Mouse (Mus musculus): ENCODE measurements around the gene Trp53rkb. TPM values are rescaled to one million over a fixed set of nuclear protein-coding genes. Genes with fewer than 3 reads are reported as not detected.

Trp53rkb gene
- polyA plus RNA-seq, 1 experiment from 2014 or later, result 3.2 TPM

- Histone ChIP-seq H3K9me3 (ENCODE audit: control insufficient read depth, low read length) (no peaks in the 10 kb centered on the region), H3K27me3 (ENCODE audit: control insufficient read depth, insufficient read depth, low read length) (no peaks in the 10 kb centered on the region), H3K9ac (ENCODE audit: low read length) (no peak overlapping the region), H3K4me1 (ENCODE audit: control insufficient read depth in 2 of 2, insufficient read depth in 2 of 2, low read length in 2 of 2) (peaks cover 19 to 38% of the 10 kb centered on the region in 2 experiments), H3K36me3 (ENCODE audit: control insufficient read depth, insufficient read depth, low read length) (peaks cover 5% of the 10 kb centered on the region), H3K4me2 (ENCODE audit: low read length) (no peak overlapping the region), H3K4me3 (ENCODE audit: control insufficient read depth in 1 of 2, insufficient read depth in 1 of 2, low read depth in 1 of 2, low read length in 2 of 2) (no peak overlapping the region), H3K27ac (replicated peaks in 1 of 2; ENCODE audit: control insufficient read depth in 1 of 2, insufficient read depth in 1 of 2, low read depth in 2 of 2, low read length in 2 of 2) (no peak overlapping the region)
- WGBS, result 72% methylated on average over 2 of the region's 2 CpGs
- no peak for ATAC-seq (ENCODE audit: insufficient number of reproducible peaks, insufficient read depth, low FRiP score, low read depth)
Observed at GRCm38 (mm10) chr2:166822901-166823300, 30.6 kb downstream of the Trp53rkb start.

- Histone ChIP-seq H3K27me3 (ENCODE audit: control insufficient read depth, insufficient read depth, low read length) (no peaks in the 10 kb centered on the region), H3K4me2 (ENCODE audit: low read length) (no peak overlapping the region), H3K9me3 (ENCODE audit: control insufficient read depth, low read length) (no peaks in the 10 kb centered on the region), H3K4me3 (ENCODE audit: control insufficient read depth in 1 of 2, insufficient read depth in 1 of 2, low read depth in 1 of 2, low read length in 2 of 2) (no peak overlapping the region), H3K27ac (replicated peaks in 1 of 2; ENCODE audit: control insufficient read depth in 1 of 2, insufficient read depth in 1 of 2, low read depth in 2 of 2, low read length in 2 of 2) (no peak overlapping the region), H3K9ac (ENCODE audit: low read length) (no peak overlapping the region), H3K36me3 (ENCODE audit: control insufficient read depth, insufficient read depth, low read length) (peaks cover 11% of the 10 kb centered on the region), H3K4me1 (ENCODE audit: control insufficient read depth in 2 of 2, insufficient read depth in 2 of 2, low read length in 2 of 2) (peaks cover 19 to 33% of the 10 kb centered on the region in 2 experiments)
- no peak for ATAC-seq (ENCODE audit: insufficient number of reproducible peaks, insufficient read depth, low FRiP score, low read depth)
- 83% methylated on average over 5 of the region's 5 CpGs for WGBS
Observed at GRCm38 (mm10) chr2:166824386-166824785, 32.1 kb downstream of the Trp53rkb start.

GRCm38 (mm10) chr2:166824998-166825397 lies 32.7 kb downstream of the Trp53rkb start:
- Histone ChIP-seq H3K27me3 (ENCODE audit: control insufficient read depth, insufficient read depth, low read length) (no peaks in the 10 kb centered on the region), H3K27ac (replicated peaks in 1 of 2; ENCODE audit: control insufficient read depth in 1 of 2, insufficient read depth in 1 of 2, low read depth in 2 of 2, low read length in 2 of 2) (no peak overlapping the region), H3K4me1 (ENCODE audit: control insufficient read depth in 2 of 2, insufficient read depth in 2 of 2, low read length in 2 of 2) (peaks cover 15 to 29% of the 10 kb centered on the region in 2 experiments), H3K9ac (ENCODE audit: low read length) (no peak overlapping the region), H3K4me2 (ENCODE audit: low read length) (no peak overlapping the region), H3K9me3 (ENCODE audit: control insufficient read depth, low read length) (no peaks in the 10 kb centered on the region), H3K4me3 (ENCODE audit: control insufficient read depth in 1 of 2, insufficient read depth in 1 of 2, low read depth in 1 of 2, low read length in 2 of 2) (no peak overlapping the region), H3K36me3 (ENCODE audit: control insufficient read depth, insufficient read depth, low read length) (peaks cover 13% of the 10 kb centered on the region)
- ATAC-seq (ENCODE audit: insufficient number of reproducible peaks, insufficient read depth, low FRiP score, low read depth), result no peak
- 94% methylated on average over 5 of the region's 5 CpGs for WGBS

- no peak overlapping the region for H3K9ac ChIP-seq (ENCODE audit: low read length)
- H3K4me3 ChIP-seq (ENCODE audit: control insufficient read depth in 1 of 2, insufficient read depth in 1 of 2, low read depth in 1 of 2, low read length in 2 of 2), result no peak overlapping the region
- peaks cover 6 to 12% of the 10 kb centered on the region in 2 experiments; a peak in 3 of 4 replicates for H3K4me1 ChIP-seq (ENCODE audit: control insufficient read depth in 2 of 2, insufficient read depth in 2 of 2, low read length in 2 of 2)
Observed at GRCm38 (mm10) chr2:166826491-166827224, 34.3 kb downstream of the Trp53rkb start.

GRCm38 (mm10) chr2:166828306-166828705 lies 36.0 kb downstream of the Trp53rkb start:
- WGBS, result 90% methylated on average over 12 of the region's 12 CpGs
- no peak overlapping the region for H3K9ac ChIP-seq (ENCODE audit: low read length)
- no peaks in the 10 kb centered on the region for H3K9me3 ChIP-seq (ENCODE audit: control insufficient read depth, low read length)
- ATAC-seq (ENCODE audit: insufficient number of reproducible peaks, insufficient read depth, low FRiP score, low read depth), result no peak
- no peak overlapping the region for H3K4me2 ChIP-seq (ENCODE audit: low read length)
- H3K27ac ChIP-seq (replicated peaks in 1 of 2; ENCODE audit: control insufficient read depth in 1 of 2, insufficient read depth in 1 of 2, low read depth in 2 of 2, low read length in 2 of 2), result no peak overlapping the region
- no peak overlapping the region for H3K4me3 ChIP-seq (ENCODE audit: control insufficient read depth in 1 of 2, insufficient read depth in 1 of 2, low read depth in 1 of 2, low read length in 2 of 2)
- peaks cover 18% of the 10 kb centered on the region for H3K36me3 ChIP-seq (ENCODE audit: control insufficient read depth, insufficient read depth, low read length)
- no peaks in the 10 kb centered on the region for H3K27me3 ChIP-seq (ENCODE audit: control insufficient read depth, insufficient read depth, low read length)
- H3K4me1 ChIP-seq (ENCODE audit: control insufficient read depth in 2 of 2, insufficient read depth in 2 of 2, low read length in 2 of 2), result no peaks in the 10 kb centered on the region

More at GRCm38 (mm10) chr2:166826491-166827224, 34.3 kb downstream of the Trp53rkb start:
- 83% methylated on average over 8 of the region's 8 CpGs for WGBS
- H3K36me3 ChIP-seq (ENCODE audit: control insufficient read depth, insufficient read depth, low read length), result peaks cover 13% of the 10 kb centered on the region
- H3K9me3 ChIP-seq (ENCODE audit: control insufficient read depth, low read length), result no peaks in the 10 kb centered on the region
- ATAC-seq (ENCODE audit: insufficient number of reproducible peaks, insufficient read depth, low FRiP score, low read depth), result no peak
- H3K27ac ChIP-seq (replicated peaks in 1 of 2; ENCODE audit: control insufficient read depth in 1 of 2, insufficient read depth in 1 of 2, low read depth in 2 of 2, low read length in 2 of 2), result no peak overlapping the region
- no peak overlapping the region for H3K4me2 ChIP-seq (ENCODE audit: low read length)
- H3K27me3 ChIP-seq (ENCODE audit: control insufficient read depth, insufficient read depth, low read length), result no peaks in the 10 kb centered on the region

- ATAC-seq (ENCODE audit: insufficient number of reproducible peaks, insufficient read depth, low FRiP score, low read depth), result no peak
- no peaks in the 10 kb centered on the region for H3K4me1 ChIP-seq (ENCODE audit: control insufficient read depth in 2 of 2, insufficient read depth in 2 of 2, low read length in 2 of 2)
Observed at GRCm38 (mm10) chr2:166830350-166830749, 38.0 kb downstream of the Trp53rkb start.

GRCm38 (mm10) chr2:166834091-166834490 lies 41.8 kb downstream of the Trp53rkb start:
- no peak overlapping the region for H3K4me3 ChIP-seq (ENCODE audit: control insufficient read depth in 1 of 2, insufficient read depth in 1 of 2, low read depth in 1 of 2, low read length in 2 of 2)
- no peaks in the 10 kb centered on the region for H3K4me1 ChIP-seq (ENCODE audit: control insufficient read depth in 2 of 2, insufficient read depth in 2 of 2, low read length in 2 of 2)
- peaks cover 54% of the 10 kb centered on the region for H3K36me3 ChIP-seq (ENCODE audit: control insufficient read depth, insufficient read depth, low read length)
- no peak overlapping the region for H3K27ac ChIP-seq (replicated peaks in 1 of 2; ENCODE audit: control insufficient read depth in 1 of 2, insufficient read depth in 1 of 2, low read depth in 2 of 2, low read length in 2 of 2)
- H3K9me3 ChIP-seq (ENCODE audit: control insufficient read depth, low read length), result no peaks in the 10 kb centered on the region
- no peak for ATAC-seq (ENCODE audit: insufficient number of reproducible peaks, insufficient read depth, low FRiP score, low read depth)
- no peaks in the 10 kb centered on the region for H3K27me3 ChIP-seq (ENCODE audit: control insufficient read depth, insufficient read depth, low read length)
- 87% methylated on average over 2 of the region's 2 CpGs for WGBS
- no peak overlapping the region for H3K4me2 ChIP-seq (ENCODE audit: low read length)
- no peak overlapping the region for H3K9ac ChIP-seq (ENCODE audit: low read length)

More at GRCm38 (mm10) chr2:166830350-166830749, 38.0 kb downstream of the Trp53rkb start:
- Histone ChIP-seq H3K9ac (ENCODE audit: low read length) (no peak overlapping the region), H3K4me2 (ENCODE audit: low read length) (no peak overlapping the region), H3K27ac (replicated peaks in 1 of 2; ENCODE audit: control insufficient read depth in 1 of 2, insufficient read depth in 1 of 2, low read depth in 2 of 2, low read length in 2 of 2) (no peak overlapping the region), H3K9me3 (ENCODE audit: control insufficient read depth, low read length) (no peaks in the 10 kb centered on the region), H3K36me3 (ENCODE audit: control insufficient read depth, insufficient read depth, low read length) (peaks cover 28% of the 10 kb centered on the region), H3K27me3 (ENCODE audit: control insufficient read depth, insufficient read depth, low read length) (no peaks in the 10 kb centered on the region), H3K4me3 (ENCODE audit: control insufficient read depth in 1 of 2, insufficient read depth in 1 of 2, low read depth in 1 of 2, low read length in 2 of 2) (no peak overlapping the region)
- WGBS, result 86% methylated on average over 5 of the region's 5 CpGs

- H3K4me1 ChIP-seq (ENCODE audit: control insufficient read depth in 2 of 2, insufficient read depth in 2 of 2, low read length in 2 of 2), result no peaks in the 10 kb centered on the region
- ATAC-seq (ENCODE audit: insufficient number of reproducible peaks, insufficient read depth, low FRiP score, low read depth), result no peak
- peaks cover 55% of the 10 kb centered on the region for H3K36me3 ChIP-seq (ENCODE audit: control insufficient read depth, insufficient read depth, low read length)
- WGBS, result 86% methylated on average over 4 of the region's 4 CpGs
- H3K27me3 ChIP-seq (ENCODE audit: control insufficient read depth, insufficient read depth, low read length), result no peaks in the 10 kb centered on the region
- H3K4me2 ChIP-seq (ENCODE audit: low read length), result no peak overlapping the region
- no peaks in the 10 kb centered on the region for H3K9me3 ChIP-seq (ENCODE audit: control insufficient read depth, low read length)
- no peak overlapping the region for H3K27ac ChIP-seq (replicated peaks in 1 of 2; ENCODE audit: control insufficient read depth in 1 of 2, insufficient read depth in 1 of 2, low read depth in 2 of 2, low read length in 2 of 2)
- H3K4me3 ChIP-seq (ENCODE audit: control insufficient read depth in 1 of 2, insufficient read depth in 1 of 2, low read depth in 1 of 2, low read length in 2 of 2), result no peak overlapping the region
- H3K9ac ChIP-seq (ENCODE audit: low read length), result no peak overlapping the region
Observed at GRCm38 (mm10) chr2:166834796-166835195, 42.5 kb downstream of the Trp53rkb start.
